Mouse (Mus musculus) c-Kit-positive CD71-positive TER-119-negative erythroid progenitor cells, embryonic 14.5 days (primary cell): ENCODE results near the gene Tmem230.
"Not testable (repeated sequence)": the region's sequence is repeated elsewhere in the genome, so short reads cannot be mapped to it uniquely, and the experiment has no call there.

Experiments used
- DNase-seq: peaks from one replicate; pipeline ENCODE4 v3.0.0-alpha.2; 2013; ENCODE audit warnings: low read depth

Tmem230 gene

GRCm38 (mm10) chr2:132272694-132273389 is 25.2 kb upstream of the Tmem230 start:
- DNase-seq, result no peak

- no peak for DNase-seq
Observed at GRCm38 (mm10) chr2:132270331-132270951, 22.8 kb upstream of the Tmem230 start.

- DNase-seq, result no peak
Observed at GRCm38 (mm10) chr2:132269217-132269616, 21.6 kb upstream of the Tmem230 start.

GRCm38 (mm10) chr2:132266086-132266485 is 18.5 kb upstream of the Tmem230 start:
- DNase-seq, result no peak

GRCm38 (mm10) chr2:132265196-132265595 is 17.6 kb upstream of the Tmem230 start:
- DNase-seq, result no peak

GRCm38 (mm10) chr2:132264266-132264710 is 16.7 kb upstream of the Tmem230 start:
- no peak for DNase-seq

- DNase-seq, result no peak
Observed at GRCm38 (mm10) chr2:132263421-132264265, 16.0 kb upstream of the Tmem230 start.

- peak; percentile 96 for DNase-seq
Observed at GRCm38 (mm10) chr2:132262879-132263398, 15.3 kb upstream of the Tmem230 start, which contains the start of gene Cds2. Gene Cds2, plus strand, starts transcription at chr2:132263148.

GRCm38 (mm10) chr2:132262175-132262574 is 14.6 kb upstream of the Tmem230 start:
- DNase-seq, result no peak

GRCm38 (mm10) chr2:132260601-132261000 is 13.0 kb upstream of the Tmem230 start:
- DNase-seq, result no peak

GRCm38 (mm10) chr2:132257350-132258068 is 9.9 kb upstream of the Tmem230 start:
- DNase-seq, result no peak

- no peak for DNase-seq
Observed at GRCm38 (mm10) chr2:132253603-132254002, 6.0 kb upstream of the Tmem230 start.

GRCm38 (mm10) chr2:132252542-132253528 is 5.2 kb upstream of the Tmem230 start, which contains the start of gene Pcna:
Gene Pcna, minus strand, starts transcription at chr2:132253314.
- DNase-seq, result peak; percentile 96

GRCm38 (mm10) chr2:132251911-132252310 is 4.3 kb upstream of the Tmem230 start:
- no peak for DNase-seq

GRCm38 (mm10) chr2:132243370-132243769 is 4.2 kb downstream of the Tmem230 start:
- DNase-seq, result no peak

GRCm38 (mm10) chr2:132240457-132240856 is 7.2 kb downstream of the Tmem230 start:
- DNase-seq, result not testable (repeated sequence)

GRCm38 (mm10) chr2:132239434-132239833 is 8.2 kb downstream of the Tmem230 start:
- not testable (repeated sequence) for DNase-seq

GRCm38 (mm10) chr2:132235975-132236374 is 11.6 kb downstream of the Tmem230 start:
- no peak for DNase-seq

- no peak for DNase-seq
Observed at GRCm38 (mm10) chr2:132235291-132235690, 12.3 kb downstream of the Tmem230 start.
